Mouse (Mus musculus): ENCODE data around the gene Rassf3.
A peak's percentile ranks its signal among the peaks of the same experiment; 100 is the strongest.

Rassf3 gene

DNA sequence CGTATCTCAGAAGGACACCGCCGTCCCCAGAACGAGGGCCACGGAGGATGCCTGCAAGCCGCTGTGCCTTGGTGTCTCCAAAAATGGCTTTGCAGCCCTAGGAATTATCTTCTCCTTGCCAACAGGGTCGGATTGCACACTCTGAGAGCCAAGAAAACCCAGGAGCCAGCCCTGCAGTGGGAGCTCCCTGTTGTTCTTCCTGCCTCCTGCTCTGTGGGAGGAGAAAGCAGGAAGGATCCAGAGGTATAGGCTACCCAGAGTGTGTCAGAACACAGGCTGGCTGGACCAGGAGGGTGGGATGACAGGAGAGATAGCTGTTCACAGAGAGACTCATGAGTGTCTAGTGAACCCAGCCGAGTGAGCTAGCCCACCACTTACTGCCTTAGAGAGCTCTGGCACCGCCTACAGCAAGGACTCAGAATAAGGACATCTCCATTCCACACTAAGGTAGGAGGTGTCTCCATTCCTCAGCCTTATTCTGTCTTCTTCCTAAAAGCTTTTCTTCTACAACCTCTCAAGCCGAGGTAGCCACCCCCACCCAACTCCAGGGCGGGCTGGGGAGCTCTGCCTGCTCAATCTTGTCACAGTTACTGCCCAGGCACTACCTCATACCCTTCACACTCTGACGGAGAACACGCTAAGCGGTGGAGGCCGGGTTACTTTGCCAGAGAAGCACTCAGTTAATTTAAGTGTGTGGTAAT is 48.0 kb downstream of the Rassf3 start:
- DNase-seq: no peak

GRCm38 (mm10) chr10:121427136-121427535 is 49.0 kb downstream of the Rassf3 start:
- DNase-seq: peak; percentile 86

DNA sequence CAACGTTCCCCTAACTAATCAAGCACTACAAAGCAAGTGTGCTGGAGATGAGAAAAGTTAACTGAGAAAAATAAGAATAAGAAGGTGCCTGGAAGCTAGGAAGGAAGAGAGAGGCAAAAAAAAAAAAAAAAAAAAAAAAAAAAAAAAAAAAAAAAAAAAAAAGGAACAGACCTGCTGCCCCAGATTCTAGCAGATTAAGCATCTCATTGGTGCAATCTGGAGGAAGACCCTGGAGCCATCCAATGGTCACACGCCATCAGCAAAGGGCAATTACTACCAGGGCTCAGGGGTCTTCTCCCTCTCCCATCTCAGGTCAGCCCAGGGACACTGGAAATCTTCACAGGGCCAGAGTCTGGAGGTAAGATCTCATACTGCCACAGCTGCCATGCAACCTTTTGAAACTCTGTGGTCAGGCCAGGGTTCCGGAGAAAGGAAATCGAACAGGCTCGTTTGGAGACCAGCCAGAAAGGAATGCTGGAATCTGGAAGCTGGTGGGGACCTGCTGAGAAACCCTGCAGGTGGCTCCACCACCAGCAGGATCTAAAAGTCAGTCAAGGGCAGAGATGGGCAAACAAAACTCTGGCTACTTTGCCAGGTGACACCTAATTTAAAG is 49.6 kb downstream of the Rassf3 start:
- DNase-seq: no peak

GRCm38 (mm10) chr10:121425506-121426025 is 50.6 kb downstream of the Rassf3 start:
- DNase-seq: no peak

DNA sequence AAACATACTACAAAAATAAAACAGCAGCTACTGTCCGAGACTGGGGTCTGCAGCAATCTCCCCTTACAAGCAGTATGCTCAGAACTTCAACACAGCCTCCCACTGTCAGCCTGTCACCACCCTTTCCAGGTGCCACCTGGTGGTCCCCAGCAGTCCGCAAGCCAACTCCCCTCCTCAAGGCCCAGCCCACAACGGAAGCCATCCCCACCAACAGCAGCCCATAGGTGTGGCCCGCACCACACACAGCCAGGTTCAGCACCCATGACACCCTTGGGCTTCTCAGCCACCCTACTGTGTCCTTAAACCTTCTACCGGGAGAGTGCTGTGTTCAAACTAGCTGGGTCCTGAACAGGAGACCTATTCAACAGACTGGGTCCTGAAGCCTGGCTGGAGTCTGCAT is 51.1 kb downstream of the Rassf3 start:
- DNase-seq: peak; percentile 69

DNA sequence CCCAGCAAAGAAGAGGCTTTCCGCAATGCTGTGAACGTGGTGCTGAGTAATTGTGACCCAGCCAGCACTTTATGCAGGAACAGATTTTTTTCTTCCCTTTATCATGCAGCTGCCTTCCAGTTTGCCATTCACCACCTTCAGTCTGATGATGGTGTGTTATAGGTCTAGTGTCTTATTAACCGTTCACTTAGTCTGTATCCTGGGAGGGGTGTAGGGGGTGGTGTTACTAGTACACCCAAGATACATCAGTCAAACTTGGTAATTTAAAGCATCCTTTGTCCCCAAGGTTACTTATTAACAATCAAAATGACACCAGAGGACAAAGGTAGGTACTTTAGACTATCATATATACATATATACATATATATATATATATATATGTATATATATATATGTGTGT is 51.7 kb downstream of the Rassf3 start:
- DNase-seq: no peak

DNA sequence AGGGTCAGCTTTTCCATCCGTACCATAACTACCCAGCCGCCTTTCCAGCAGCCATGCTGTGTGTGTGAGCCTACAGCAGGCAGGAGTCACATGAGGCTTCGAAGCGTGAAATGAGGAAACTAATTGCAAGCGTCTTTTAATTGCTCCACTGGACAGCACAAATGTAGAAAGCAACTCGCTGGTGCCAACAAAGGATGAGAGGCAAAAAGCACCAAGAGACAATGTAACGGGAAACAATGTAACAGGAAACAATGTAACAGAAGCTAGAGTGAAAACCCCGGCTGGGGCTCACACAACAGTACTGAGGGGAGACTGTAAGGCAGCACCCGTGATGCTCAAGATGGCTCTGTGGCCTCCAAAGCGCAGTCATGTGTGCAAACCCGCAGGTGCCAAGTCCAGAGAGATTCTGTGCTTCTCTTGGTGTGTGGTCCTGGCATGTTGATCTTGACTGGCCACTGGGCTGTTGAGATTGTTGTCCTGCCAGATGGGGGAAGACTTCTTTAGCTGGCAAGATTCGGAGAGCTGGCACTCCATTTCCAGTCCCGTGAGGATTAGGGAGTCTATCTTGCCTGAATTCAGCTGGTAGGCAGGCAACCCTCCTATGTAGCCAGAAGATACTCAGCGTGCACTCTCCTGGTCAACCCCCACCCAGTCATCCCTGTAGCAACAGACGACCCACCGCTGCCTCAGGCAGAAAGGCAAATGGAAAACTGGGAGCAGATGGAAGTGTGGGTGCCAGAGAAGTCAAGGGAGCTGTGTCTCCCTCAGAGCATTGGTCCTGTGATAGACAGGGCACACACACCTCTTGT is 52.4 kb downstream of the Rassf3 start:
- peak; percentile 52 for DNase-seq

- no peak for DNase-seq
Observed at GRCm38 (mm10) chr10:121422294-121422693, 53.9 kb downstream of the Rassf3 start.

- no peak for DNase-seq
Observed at GRCm38 (mm10) chr10:121421657-121422290, 54.4 kb downstream of the Rassf3 start.

DNA sequence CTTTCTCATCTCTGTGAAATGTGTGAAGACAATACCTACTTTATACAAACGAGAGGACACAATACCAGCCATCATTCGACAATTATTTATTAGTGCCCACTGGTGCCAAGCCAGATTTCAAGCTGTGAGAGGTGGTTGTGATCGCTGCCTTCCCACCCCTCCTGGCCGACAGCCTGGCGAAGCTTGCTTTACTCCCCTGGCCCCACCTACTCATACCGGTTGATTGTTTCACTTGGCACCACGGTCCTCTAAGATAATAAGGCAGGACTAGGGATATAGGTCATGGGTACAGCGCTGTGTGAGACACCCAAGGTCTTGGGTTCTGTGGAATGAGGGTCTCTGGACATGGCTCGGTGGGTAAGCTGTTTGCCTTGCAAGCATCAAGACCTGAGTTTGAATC is 55.1 kb downstream of the Rassf3 start:
- DNase-seq: no peak

- DNase-seq: peak; percentile 71
Observed at GRCm38 (mm10) chr10:121419640-121420470, 56.3 kb downstream of the Rassf3 start.

- no peak for DNase-seq
Observed at GRCm38 (mm10) chr10:121418835-121419234, 57.3 kb downstream of the Rassf3 start.

- DNase-seq: no peak
Observed at GRCm38 (mm10) chr10:121414127-121414526, 62.0 kb downstream of the Rassf3 start.

- DNase-seq: no peak
Observed at GRCm38 (mm10) chr10:121412824-121413223, 63.3 kb downstream of the Rassf3 start.

DNA sequence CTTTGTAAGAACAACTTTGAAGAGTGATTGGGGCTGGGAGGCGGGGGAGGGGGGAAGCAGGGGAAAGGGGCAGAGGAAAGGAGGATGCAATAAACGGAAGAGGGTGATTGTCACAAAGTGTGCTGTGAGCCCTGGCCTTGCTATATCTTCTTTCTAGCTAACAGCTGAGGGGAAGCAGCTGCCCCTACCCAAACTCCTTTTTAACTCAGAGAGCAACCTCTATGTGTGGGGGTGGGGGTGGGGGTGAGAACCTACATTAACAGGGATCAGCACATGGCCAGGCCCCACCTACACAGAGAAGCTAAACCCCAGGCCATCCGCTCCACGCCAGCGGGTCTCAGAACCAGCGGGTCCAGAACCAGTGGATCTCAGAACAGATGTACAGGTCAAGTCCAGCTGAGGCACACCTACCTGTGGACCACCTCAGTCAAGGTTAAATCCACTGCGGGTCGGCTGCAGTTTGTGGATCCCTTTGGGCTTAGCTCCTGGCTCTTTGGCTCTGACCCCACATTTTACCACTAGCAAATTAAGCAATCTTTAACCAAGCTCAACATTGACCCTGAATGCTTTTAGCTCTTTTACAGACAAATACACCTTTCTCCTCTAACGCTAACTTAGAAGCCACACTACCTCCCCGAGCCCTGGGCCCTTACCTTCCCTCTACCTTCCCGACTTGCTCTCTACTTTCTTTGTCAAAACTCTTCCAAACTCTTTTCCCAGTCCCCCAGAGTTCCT is 64.3 kb downstream of the Rassf3 start:
- DNase-seq: no peak

DNA sequence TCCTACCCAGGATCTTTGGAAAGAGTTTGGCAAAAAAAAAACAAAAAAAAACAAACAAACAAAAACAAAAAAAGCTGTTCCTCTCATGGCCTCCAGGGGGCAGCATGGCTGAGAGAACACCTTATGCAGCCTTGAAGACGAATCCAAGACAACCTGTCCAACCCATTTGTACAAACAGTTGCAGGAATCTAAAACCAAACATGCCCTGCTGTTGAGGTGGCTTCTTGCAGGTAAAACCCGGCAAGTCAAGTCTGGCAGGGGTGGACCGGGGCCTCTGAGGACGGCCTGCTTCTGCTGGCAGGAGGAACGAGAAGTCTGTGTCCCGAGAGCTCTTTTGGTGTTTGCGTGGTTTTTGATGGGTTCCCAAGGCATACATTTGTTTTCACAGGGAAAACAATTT is 66.4 kb downstream of the Rassf3 start:
- peak; percentile 51 for DNase-seq

GRCm38 (mm10) chr10:121403946-121404345 is 72.2 kb downstream of the Rassf3 start:
- no peak for DNase-seq

DNA sequence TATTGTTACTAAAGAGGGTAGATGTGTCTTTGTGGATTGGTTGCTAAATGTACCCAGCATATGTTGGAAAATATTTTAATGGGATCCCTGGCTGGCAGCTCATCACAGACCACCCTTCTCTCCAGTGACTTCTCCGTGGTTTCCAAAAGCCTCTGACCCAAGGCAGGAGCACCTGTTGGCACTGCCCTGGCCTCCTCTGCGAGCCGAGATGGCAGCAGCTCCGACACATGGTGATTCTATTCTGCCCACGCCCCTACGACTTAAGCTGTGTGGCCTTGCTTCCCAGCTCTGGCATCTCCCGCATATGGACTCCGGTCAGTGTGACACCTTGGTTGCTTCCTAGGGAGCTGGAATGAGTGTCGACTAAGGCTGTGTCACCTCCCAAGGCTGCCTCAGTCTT is 73.0 kb downstream of the Rassf3 start:
- no peak for DNase-seq

GRCm38 (mm10) chr10:121401005-121401404 is 75.1 kb downstream of the Rassf3 start:
- no peak for DNase-seq

DNA sequence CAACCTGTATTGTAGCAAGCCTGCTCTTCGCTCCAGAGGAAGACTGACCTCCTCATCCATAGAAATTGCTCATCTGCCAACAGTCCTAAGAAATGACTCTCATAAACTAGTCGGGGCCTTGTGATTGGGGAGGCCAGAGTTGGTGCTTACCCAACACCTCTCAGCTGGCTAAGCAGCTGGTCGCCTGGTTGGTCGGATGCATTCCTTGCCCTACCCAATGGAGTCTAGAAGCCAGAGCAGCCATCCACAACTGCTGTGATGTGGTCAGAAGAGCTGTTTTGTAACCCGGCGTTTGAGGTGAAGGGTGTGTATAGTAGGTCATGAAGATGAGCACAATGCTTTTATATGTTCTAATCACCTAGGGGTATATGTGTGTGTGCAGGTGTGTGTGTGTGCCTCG is 77.5 kb downstream of the Rassf3 start:
- peak; percentile 43 for DNase-seq

DNA sequence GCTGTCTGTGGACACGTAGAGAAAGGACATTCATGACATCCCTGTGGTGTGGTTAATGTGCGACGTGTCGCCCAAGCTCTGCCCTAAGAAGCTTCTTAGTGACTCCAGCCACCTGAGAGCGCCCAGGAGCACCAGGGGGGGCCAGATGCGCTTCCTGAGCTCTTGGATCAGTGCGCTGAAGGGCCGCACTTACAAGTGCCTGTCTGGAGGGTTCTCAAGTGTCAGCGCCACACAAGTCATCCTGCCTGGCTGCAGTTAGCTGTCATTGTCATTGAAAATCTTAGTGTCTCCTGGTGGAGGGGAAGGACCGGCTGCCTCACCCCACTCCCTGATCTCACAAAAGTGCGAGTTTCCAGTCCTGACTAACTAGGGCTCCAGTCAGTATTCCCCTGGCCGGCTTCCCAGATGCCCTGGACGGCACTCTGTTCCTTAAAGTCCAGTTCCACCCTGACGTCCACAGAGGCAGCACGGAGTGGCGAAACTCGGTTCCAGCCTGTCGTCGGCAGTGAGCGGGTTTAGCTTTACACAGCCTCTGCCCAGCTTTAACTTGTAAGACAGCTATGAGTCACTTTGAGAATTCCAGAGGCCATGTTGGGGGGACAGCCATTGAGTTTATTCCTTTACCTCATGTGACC is 80.5 kb downstream of the Rassf3 start:
- no peak for DNase-seq
